Comparison of ENCODE assay signal across 8 mouse cellular contexts in the genomic region with DNA sequence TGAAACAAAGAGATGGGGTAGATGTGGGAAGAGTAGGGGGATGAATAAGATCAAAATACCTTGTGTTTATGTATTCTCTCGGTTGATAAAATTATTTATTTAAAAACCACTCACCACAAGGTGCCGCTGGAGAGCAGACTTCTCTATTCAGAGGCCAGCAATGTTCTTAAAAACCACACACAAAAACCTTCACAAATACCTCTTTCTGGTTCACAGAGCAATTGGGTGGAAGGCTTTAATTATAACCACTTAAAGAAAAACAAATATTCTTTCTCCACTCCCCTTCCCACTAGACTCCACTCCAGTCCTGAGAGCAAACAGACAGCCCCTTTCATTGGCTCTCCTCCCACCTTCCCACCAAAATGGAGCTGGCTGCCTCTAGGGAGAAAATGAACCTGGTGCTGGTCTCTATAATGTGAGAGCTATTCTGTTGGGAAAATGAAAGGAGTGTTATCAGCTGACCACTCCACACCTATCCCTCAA.
DNase-seq lines count a peak whose midpoint lies in the region; ATAC-seq lines count a peak whose summit lies in the region.

No protein-coding gene starts in this region.

- no peaks in the 10 kb centered on the region for H3K36me3 ChIP-seq in embryonic facial prominence, embryonic 15.5 days
- H3K36me3 ChIP-seq in hindbrain, embryonic 12.5 days, result no peaks in the 10 kb centered on the region
- H3K36me3 ChIP-seq in splenic B cell, adult 2 months (ENCODE audit: control insufficient read depth, insufficient read depth, low read length, poor library complexity, severe bottlenecking), result no peaks in the 10 kb centered on the region

- H3K4me2 ChIP-seq in embryonic facial prominence, embryonic 15.5 days (replicated peaks), result no peak overlapping the region
- no peak overlapping the region for H3K4me2 ChIP-seq in hindbrain, embryonic 12.5 days (replicated peaks)

- WGBS in embryonic facial prominence, embryonic 15.5 days, result 2% methylated on average over 2 of the region's 2 CpGs
- WGBS in hindbrain, embryonic 12.5 days, result 9% methylated on average over 2 of the region's 2 CpGs

- H3K27me3 ChIP-seq in embryonic facial prominence, embryonic 15.5 days, result no peaks in the 10 kb centered on the region
- 0 out of 2 replicates have a peak, but pooled peaks cover 2% of the 10 kb centered on the region for H3K27me3 ChIP-seq in hindbrain, embryonic 12.5 days
- no peaks in the 10 kb centered on the region for H3K27me3 ChIP-seq in splenic B cell, adult 2 months (ENCODE audit: control insufficient read depth, insufficient read depth, low read length, poor library complexity, severe bottlenecking)

- no peak overlapping the region for H3K9ac ChIP-seq in embryonic facial prominence, embryonic 15.5 days
- no peak overlapping the region for H3K9ac ChIP-seq in hindbrain, embryonic 12.5 days

- H3K27ac ChIP-seq in embryonic facial prominence, embryonic 15.5 days (replicated peaks), result no peak overlapping the region
- H3K27ac ChIP-seq in hindbrain, embryonic 12.5 days, result no peak overlapping the region

- ATAC-seq in cerebellum, adult (ENCODE audit: insufficient number of reproducible peaks, low FRiP score, low TSS enrichment), result no peak
- peak; percentile 51; the same call in 1 of the 2 replicates for ATAC-seq in embryonic facial prominence, embryonic 15.5 days (ENCODE audit: insufficient number of reproducible peaks, low FRiP score, low TSS enrichment, low read depth)
- peak; percentile 38; the same call in 1 of the 2 replicates for ATAC-seq in hindbrain, embryonic 12.5 days (ENCODE audit: low FRiP score)

- peak; percentile 18 for DNase-seq in cerebellum, adult 11 months
- DNase-seq in adrenal gland, postnatal 25 days, result peak; percentile 59
- DNase-seq in layer of hippocampus, adult 9-11 months, result peak; percentile 20
- DNase-seq in lung, postnatal 25 days (ENCODE audit: low spot score), result peak; percentile 56
- peak; percentile 40 for DNase-seq in splenic B cell, adult 2 months (ENCODE audit: low read depth, low spot score)

- H3K9me3 ChIP-seq in embryonic facial prominence, embryonic 15.5 days (replicated peaks), result no peaks in the 10 kb centered on the region
- no peaks in the 10 kb centered on the region for H3K9me3 ChIP-seq in hindbrain, embryonic 12.5 days (replicated peaks)

- H3K4me3 ChIP-seq in embryonic facial prominence, embryonic 15.5 days (replicated peaks), result no peak overlapping the region
- no peak overlapping the region for H3K4me3 ChIP-seq in hindbrain, embryonic 12.5 days

- peaks cover 7% of the 10 kb centered on the region; the same call in 1 of the 2 replicates for H3K4me1 ChIP-seq in embryonic facial prominence, embryonic 15.5 days
- peaks cover 7% of the 10 kb centered on the region; the same call in 1 of the 2 replicates for H3K4me1 ChIP-seq in hindbrain, embryonic 12.5 days
